Mouse (Mus musculus) mouse embryonic stem cell (cell line): ENCODE measurements around the gene Colgalt1.

Experiments used
- in situ Hi-C, 2 experiments: fragments of 300-500 bp; cut with MboI; formaldehyde crosslinking; loops; 1 replicate in 1 of 2; 3 replicates in 1 of 2; pipeline ENCODE4 v1.14.3; 2019 to 2020; ENCODE audit warnings: low sequenced_read_pairs in 2 of 2, low pct_unique_long_range_greater_than_20kb in 1 of 2, mixed read lengths in 1 of 2; ENCODE audit not compliant: unreplicated experiment in 1 of 2

Gene Colgalt1

GRCm38 (mm10) chr8:71612141-71612540 lies 1.3 kb downstream of the Colgalt1 start:
- in situ Hi-C loops = no loop called here

GRCm38 (mm10) chr8:71613418-71613817 lies 2.6 kb downstream of the Colgalt1 start:
- in situ Hi-C loops = no loop called here

DNA sequence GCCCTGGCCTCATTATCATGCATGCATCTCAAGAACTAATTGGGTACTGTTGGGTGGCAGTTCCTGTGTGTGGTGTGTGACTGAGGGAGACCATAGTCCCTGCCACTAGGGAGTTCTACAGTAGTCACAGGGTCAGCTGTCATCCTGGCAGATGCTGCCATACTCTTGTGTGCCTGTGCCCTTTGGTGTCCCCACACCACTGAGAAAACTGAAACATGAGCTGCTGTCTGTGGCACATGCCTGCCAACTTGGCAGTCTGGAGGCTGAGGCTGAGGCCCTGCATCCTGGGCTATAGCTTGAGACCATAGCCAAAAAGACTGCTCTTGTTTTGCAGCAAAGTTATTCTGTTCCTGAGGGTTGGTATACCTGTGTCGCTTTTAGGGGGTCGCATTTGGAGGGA lies 9.0 kb downstream of the Colgalt1 start:
- in situ Hi-C loops = no loop called here

GRCm38 (mm10) chr8:71625088-71625487 lies 14.3 kb downstream of the Colgalt1 start:
- in situ Hi-C loops = no loop called here

GRCm38 (mm10) chr8:71626753-71627152 lies 16.0 kb downstream of the Colgalt1 start:
- in situ Hi-C loops = no loop called here

- in situ Hi-C loops = no loop called here
Observed at GRCm38 (mm10) chr8:71627265-71628099, 16.7 kb downstream of the Colgalt1 start.

- in situ Hi-C loops = no loop called here
Observed at GRCm38 (mm10) chr8:71628396-71629095, 17.7 kb downstream of the Colgalt1 start.

- in situ Hi-C loops = no loop called here
Observed at GRCm38 (mm10) chr8:71629096-71629697, 18.4 kb downstream of the Colgalt1 start.

- in situ Hi-C loops = loop anchor here in 1 of 2 experiments (10.0 kb wide), 1 partner anchor 65 kb away; the partner anchor contains the start of genes Nxnl1 and Slc27a1
Observed at GRCm38 (mm10) chr8:71629781-71630212, 19.0 kb downstream of the Colgalt1 start.

DNA sequence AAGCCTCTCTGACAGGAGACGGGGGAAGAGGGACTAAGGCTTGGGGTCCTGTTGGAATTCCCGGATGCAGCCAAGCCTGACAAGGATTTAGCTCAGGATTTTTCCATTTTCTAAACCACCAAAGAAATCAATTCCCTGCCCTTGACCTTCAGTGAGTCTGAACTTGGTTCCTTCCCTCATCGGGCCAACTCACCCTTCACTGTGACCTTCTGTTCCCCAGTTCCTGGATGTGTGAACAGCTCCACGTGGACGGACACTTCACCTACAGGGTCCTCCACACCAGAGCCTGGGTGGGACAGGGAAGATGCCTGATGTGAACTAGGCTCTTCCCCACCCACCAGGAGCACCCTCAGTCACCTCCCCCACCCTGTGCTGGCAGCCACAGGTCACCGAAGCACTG lies 20.0 kb downstream of the Colgalt1 start:
- in situ Hi-C loops = loop anchor here in 1 of 2 experiments (10.0 kb wide), 1 partner anchor 66 kb away; the partner anchor contains the start of genes Nxnl1 and Slc27a1

DNA sequence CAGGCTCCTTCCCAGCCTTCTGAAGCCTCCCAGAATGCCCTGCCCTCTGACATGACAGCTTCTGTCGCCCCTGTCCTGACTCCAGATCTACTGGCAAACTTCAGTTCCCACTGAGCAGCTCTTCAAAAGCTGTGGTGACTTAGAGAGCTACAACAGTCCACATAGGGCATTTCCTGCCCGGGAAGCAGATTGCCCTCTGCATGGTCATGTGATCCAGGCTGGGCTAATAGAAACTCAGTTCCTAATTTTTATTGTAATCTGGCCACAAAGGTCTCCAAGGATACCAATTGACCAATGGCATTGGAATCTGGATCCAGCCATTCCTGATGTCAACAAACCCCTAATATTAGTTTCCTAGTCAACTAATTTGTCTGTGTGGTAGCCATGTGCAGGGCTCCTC lies 21.1 kb downstream of the Colgalt1 start:
- in situ Hi-C loops = loop anchor here in 1 of 2 experiments (10.0 kb wide), 1 partner anchor 67 kb away; the partner anchor contains the start of genes Nxnl1 and Slc27a1

DNA sequence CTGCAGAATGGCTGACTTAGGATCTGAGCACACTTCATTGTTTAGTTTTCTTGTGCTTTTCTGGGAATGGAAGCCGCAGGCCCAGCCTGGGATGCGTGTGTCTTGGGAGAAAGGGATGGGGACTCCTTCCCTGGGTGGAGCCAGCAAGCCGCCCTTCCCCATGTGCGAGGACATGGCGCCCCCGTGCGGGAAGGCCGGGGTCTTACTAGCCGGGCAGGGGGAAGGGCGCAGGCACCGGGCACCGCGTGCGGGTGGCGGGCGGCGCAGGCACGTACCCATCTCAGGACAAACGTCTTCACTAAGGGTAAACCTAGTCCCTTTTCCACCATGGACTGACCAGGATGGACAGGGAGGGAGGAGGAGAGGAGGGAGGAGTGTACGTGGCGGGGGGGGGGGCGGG lies 22.4 kb downstream of the Colgalt1 start:
- in situ Hi-C loops = loop anchor here in 1 of 2 experiments (10.0 kb wide), 1 partner anchor 68 kb away; the partner anchor contains the start of genes Nxnl1 and Slc27a1

- in situ Hi-C loops = loop anchor here in 1 of 2 experiments (10.0 kb wide), 1 partner anchor 69 kb away; the partner anchor contains the start of genes Nxnl1 and Slc27a1
Observed at GRCm38 (mm10) chr8:71633981-71634667, 23.3 kb downstream of the Colgalt1 start.

DNA sequence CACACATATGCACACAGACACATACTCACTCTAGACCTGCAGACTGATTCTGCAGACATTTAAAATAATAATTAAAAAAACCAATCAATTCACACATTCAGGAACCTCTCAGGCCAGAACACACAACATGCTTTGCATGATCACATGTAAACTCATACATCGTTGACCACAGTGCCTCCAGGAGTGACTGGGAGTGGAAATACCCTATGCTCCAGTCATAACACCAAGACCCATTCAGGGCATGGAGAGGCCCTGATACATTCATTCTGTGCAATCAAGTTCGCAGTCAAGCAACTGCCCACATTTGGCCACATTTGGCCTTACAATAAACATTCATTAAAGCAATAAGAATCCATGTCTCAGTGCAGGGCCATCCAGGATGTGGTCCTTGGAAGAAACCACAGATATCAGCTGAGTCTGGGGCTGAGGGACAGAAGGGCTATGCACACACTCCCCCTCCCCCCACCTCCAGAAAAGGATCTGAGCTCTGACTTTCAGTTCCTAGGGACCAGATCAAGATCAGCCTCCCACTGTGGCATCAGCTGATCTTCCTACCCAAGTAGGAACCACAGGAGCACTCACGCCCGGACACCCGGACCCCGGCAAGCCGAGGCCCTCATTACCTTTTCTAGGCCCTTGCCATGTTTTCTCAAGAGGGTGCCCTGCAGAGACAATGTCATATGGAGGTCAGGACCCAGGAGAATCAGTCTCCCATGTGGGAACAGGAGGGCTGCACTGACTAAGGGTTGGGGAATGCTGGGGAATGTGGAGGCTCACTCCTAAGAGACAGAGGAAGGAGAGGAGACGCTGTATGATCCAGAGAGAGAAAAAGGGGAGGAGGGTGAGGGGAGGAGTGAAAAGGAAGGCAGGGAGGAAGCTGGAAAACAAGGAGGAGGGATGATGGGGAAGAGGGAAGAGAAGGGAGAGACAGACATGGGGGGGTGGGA lies 26.6 kb downstream of the Colgalt1 start:
- in situ Hi-C loops = loop anchor here in 1 of 2 experiments (10.0 kb wide), 1 partner anchor 73 kb away; the partner anchor contains the start of genes Nxnl1 and Slc27a1

DNA sequence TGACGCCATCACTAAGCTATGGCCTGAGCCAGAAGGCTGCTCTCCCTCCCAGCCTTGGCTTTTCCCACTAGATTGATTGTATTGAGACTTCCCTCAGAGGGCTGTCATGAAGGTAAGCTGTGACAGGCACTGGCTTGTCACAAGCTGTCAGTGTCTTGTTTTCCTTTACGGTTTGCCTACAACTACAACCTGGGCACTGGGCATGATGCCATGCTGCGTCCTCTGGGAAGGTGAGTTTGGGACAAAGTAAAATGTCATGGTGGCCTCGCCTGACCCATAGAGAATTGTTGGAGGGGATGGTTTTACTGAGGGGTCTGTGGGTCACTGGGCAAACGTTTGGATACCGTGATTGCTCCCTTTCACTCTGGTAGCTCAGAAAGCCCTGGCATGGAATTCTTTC lies 27.5 kb downstream of the Colgalt1 start:
- in situ Hi-C loops = loop anchor here in 1 of 2 experiments (10.0 kb wide), 1 partner anchor 74 kb away; the partner anchor contains the start of genes Nxnl1 and Slc27a1

GRCm38 (mm10) chr8:71639318-71639717 lies 28.5 kb downstream of the Colgalt1 start:
- in situ Hi-C loops = loop anchor here in 1 of 2 experiments (10.0 kb wide), 1 partner anchor 75 kb away; the partner anchor contains the start of genes Nxnl1 and Slc27a1

GRCm38 (mm10) chr8:71645510-71645909 lies 34.7 kb downstream of the Colgalt1 start:
- in situ Hi-C loops = no loop called here
